Mouse (Mus musculus) v-Abl transformed pro-B cells (cell line): ENCODE data around the gene Psg19.
"Not testable (repeated sequence)": the region's sequence is repeated elsewhere in the genome, so short reads cannot be mapped to it uniquely, and the experiment has no call there.

Experiments
- in situ Hi-C, 2 experiments: fragments of 400-800 bp; cut with MboI; formaldehyde crosslinking; loops; one replicate each; pipeline ENCODE4 v1.15.1; 2025; ENCODE audit not compliant: unreplicated experiment in 2 of 2

Psg19 gene

DNA sequence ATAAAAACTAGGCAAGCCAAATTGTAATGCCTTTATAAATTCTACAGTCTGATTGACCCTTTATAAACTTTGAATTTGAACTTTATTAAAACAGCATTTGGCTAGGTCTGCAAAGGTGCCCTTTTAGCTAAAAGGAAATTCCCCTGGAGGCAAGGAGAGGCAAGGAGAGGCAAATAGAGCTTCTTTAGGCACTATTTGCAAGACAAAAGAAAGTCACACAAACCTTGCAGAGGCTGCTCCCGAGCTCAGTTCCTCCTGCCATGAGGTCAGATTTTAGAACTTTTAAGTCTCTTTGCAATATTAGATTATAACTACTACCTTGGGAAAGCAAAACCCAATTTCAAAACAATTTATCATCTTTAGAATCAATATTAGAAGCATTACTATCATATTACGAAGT is 50.9 kb downstream of the Psg19 start:
- in situ Hi-C loops, result not testable (repeated sequence)

GRCm38 (mm10) chr7:18746189-18746860 is 52.0 kb downstream of the Psg19 start:
- in situ Hi-C loops, result no loop called here
